Mouse (Mus musculus): ENCODE results near the gene H2-Oa.

The H2-Oa gene

DNA sequence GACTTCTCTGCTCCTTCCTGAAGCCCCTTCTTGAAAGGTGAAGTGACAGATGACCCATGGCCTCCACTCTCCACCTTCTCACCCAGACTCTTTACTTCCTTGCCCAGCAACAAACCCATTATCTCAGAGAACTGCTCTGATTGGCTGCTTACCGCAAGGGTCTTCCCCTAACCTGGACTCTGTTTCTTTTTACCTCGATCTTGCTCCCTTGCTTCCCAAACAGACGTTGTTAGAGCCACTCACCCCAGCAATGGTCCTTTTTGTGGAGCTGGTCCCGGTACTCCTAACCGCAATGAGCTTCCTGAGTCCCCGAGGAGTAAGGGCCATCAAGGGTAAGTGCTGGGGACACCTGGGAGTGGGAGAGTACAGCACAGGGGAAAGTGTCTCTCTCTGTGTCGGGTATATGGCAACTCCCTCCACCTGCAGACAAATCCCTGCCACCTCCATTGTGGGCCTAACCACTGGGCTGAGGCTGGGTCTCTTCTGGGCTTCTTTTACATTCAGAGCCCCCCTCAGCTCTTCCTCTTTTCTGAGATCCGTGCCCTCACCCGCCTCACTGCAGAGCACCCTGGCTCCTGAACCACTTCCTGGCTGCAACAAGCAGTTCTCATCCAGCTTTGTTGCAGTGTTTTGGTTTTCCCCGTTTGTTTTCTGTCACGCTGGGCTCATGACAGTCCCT lies at the start of gene H2-Oa:
Gene H2-Oa, plus strand, starts transcription at position 144 of the 679 bp plus-strand sequence.
- no peak for DNase-seq (ENCODE audit: extremely low spot score)

DNA sequence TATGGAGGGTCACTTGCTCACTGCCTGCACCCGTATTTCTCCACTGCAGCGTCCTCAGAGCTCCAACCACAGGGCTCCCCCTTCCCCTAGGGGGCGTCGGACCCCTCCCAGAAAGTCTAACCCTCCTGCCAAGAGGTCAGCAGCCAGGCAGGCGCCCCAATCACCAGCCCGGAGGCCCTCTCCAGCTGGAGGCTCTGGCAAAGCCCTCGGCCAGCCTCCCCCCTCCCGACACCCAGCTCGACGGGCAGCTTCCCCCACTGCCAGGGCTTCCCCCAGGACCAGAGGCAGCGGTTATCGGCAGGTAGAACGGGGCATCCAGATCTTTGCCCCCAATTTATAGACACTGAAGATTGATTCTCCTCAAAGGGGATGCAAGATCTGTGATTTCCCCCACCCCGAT lies 46.2 kb upstream of the H2-Oa start:
- DNase-seq (ENCODE audit: extremely low spot score): no peak

DNA sequence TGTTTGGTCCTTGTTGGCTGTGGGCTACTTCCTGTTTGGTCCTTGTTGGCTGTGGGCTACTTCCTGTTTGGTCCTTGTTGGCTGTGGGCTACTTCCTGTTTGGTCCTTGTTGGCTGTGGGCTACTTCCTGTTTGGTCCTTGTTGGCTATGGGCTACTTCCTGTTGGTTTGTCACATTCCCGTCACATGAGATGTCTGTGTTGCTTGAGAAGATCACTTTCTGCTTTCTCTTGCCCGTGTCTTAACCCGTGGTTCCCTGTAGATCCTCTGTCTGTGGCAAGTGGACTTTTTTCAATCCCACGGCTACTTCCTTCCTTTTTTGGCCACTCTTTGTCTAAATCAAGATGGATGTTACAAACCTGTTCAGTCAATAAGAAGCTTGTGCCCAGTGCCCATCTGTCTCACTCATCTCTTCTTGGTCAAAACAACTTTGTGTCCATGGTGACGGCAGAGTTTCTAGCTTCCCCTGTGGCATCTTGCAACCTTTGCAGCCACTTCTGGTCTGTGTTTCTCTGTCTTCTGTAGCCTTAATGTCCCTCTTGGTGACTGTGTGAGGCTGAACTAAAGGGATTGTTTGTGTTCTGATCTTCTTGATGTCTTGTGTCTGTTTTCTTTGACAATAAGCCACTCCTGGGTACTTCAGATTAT lies 44.6 kb upstream of the H2-Oa start:
- no peak for DNase-seq (ENCODE audit: extremely low spot score)

DNA sequence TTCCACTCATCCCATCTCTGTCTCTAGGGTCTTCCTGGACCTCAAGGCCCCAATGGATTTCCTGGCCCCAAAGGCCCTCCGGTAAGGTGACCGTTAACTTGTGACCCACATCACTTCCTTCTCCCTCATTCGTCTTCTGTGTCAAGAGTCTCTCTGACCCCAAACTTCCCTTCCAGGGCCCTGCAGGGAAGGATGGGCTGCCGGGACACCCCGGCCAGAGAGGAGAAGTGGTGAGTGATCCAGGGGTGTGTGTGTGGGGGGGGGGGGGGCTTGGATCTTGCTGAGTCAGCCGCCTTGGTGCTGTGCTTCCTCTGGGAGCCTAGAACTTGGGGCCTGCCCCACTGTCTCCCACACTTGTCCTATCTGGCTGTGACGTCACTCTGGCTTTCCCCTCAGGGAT lies 34.9 kb upstream of the H2-Oa start:
- DNase-seq (ENCODE audit: extremely low spot score): no peak

DNA sequence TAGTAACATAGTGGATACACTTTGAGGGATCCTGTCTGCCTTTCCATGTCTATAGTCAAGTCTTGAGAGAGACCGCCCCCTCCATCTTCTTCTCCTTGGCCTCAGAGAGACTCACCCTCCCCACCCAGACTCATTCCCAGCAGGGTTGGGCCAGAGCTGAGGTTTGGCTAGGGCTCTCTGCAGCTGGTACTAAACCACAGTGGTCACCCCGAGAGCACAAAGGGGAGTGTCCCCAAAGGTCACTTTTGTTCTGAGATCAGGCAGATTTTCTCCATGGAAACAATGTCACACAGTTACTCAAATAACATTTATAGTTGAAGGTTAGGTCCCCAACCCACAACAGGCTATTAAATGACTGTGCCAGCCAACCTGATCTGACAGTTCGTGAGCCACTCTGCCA lies 23.3 kb upstream of the H2-Oa start:
- DNase-seq (ENCODE audit: extremely low spot score): no peak

DNA sequence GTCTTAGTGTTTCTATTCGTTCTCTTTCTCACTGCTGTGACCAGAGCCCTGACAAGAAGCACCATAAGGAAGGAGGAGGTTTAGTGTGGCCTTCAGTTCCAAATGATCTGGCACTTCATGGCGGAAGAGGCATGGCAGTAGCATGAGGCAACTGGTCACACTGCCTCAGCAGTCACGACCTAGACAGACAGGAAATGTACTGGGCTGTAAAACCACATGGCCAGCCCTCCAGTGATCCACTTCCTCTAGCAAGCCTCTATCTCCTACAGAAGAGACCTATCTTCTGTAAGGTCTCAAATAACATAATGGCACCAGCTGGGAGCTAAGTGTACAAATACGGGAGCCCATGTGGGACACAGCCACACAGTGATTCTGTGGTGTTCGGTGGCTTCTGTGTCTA lies 20.0 kb upstream of the H2-Oa start:
- DNase-seq (ENCODE audit: extremely low spot score): no peak

DNA sequence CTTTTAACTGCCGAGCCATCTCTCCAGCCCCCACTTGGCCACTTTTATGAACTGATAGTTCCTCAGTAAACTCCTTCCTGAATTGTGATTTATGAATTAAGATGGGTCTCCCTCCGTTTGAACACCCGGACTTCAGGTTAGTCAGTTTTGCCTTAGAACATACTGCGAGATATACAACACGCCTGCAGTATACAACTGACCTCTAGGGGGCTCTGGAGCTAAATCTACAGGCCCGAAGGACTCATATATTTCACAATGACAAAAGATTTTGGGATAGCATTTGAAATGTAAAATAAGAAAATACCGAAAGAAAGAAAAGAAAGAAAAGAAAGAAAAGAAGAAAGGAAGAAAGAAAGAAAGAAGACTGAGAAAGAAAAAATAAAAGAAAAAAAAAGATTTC lies 16.9 kb upstream of the H2-Oa start:
- peak; percentile 45 for DNase-seq (ENCODE audit: extremely low spot score)

DNA sequence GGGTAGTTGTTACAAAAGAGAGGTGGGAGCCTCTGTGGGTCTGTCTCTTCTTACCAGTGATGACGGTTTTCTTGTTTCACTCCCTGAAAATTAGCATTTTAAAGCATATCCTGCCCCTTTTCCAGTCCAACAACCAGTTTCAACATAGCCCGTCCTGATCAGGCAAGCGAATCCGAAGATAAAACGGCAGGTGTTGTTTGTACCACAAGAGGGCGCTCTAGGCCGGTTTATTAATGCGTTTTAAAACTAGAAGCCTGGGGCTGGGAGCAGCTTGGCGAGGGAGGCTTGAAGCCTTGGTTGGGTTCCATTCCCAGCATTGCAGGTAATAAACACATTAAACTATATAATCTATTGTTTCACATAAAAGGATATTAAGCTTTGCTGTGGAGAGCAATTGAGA lies 14.6 kb upstream of the H2-Oa start:
- DNase-seq (ENCODE audit: extremely low spot score): peak; percentile 82

DNA sequence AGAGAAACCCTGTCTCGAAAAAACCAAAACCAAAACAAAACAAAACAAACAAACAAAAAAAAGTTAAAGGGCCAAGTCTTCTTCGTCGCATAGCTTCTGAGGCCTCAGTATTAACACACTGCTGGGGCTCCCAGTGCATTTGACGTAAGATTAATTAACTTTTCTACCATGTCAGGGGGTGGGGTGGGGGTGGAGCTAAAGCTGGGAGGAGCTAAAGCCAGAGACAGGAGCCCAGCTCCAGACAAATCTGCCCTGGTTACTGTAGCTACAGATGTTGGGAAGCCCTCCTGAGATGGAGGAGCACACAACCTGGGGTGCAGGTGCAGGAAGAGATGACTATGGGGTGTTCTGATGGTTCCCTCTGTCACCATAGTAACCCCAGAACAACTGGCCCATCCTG lies 14.0 kb upstream of the H2-Oa start:
- DNase-seq (ENCODE audit: extremely low spot score): no peak

DNA sequence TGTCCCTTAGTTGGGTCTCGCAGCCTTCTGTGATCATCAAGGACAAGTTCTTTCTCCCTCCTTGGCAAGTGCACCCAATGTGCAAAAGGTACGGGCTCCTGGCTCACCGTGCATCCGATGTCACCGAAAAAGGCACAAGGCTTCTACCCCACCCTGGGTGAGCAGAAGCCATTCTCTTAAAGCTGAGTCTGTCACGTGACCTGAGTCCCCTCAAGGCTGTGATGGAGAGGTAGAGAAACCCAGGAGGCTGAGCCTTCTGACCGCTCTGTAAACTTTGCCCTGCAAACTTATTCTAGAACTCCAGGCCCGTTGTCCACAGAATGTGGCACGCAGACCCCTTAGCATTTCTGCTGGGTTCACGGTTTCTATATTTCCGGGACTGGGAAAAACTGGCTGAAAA lies 13.1 kb upstream of the H2-Oa start:
- DNase-seq (ENCODE audit: extremely low spot score): no peak

DNA sequence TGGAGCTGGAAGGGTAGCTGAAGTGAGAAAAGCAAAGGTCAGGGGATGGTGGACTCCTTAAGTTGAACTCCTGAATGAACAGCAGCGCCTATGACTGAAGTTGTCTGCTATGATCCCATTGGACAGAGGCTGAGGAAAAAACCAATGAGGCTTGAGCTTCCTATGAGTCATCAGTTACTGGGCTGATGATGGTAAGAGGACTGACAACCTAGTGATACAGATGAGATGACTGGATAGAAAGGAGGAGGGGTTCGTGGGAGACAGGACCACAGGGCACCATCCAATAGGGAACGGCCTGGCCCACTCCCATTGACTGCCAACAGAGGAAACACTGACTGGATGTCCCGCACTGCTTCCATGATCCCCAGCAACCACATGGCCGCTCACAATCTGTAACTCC lies 12.5 kb upstream of the H2-Oa start:
- DNase-seq (ENCODE audit: extremely low spot score): peak; percentile 36

DNA sequence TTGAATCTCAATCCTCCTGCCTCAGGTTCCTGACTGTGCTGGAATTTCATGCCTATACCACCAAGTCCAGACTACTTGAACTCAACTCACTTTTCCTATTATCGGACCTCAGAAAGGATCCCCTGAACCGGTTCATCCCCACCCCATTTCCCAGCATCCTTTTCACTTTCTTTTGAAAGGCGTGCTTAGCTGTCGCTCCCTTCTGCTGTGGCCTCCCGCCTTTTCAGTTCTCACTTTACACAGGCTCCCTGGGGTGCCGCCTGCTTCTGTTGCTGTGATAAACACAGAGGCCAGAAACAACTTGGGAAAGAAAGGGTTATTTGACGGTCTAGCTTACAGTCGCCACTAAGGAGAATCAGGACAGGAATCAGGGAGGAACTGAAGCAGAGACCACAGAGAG lies 9.0 kb upstream of the H2-Oa start:
- DNase-seq (ENCODE audit: extremely low spot score): no peak

DNA sequence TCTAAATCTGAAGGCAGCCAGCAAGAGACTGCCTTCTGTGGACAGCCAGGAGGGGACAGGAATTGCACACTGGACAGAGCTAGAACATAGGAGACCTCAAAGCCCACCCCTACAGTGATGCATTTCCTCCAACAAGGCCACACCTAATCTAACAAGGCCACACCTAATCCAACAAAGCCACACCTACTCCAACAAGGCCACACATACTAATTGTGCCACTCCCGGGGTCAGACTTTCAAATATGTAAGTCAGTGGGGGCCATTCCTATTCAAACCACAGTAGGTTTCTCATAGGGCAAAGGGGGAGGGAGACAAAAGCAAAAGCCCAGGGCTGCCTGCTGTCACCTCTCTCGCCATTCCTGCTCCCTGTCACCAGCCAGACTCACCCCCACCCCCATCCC lies 4.8 kb upstream of the H2-Oa start:
- no peak for DNase-seq (ENCODE audit: extremely low spot score)

DNA sequence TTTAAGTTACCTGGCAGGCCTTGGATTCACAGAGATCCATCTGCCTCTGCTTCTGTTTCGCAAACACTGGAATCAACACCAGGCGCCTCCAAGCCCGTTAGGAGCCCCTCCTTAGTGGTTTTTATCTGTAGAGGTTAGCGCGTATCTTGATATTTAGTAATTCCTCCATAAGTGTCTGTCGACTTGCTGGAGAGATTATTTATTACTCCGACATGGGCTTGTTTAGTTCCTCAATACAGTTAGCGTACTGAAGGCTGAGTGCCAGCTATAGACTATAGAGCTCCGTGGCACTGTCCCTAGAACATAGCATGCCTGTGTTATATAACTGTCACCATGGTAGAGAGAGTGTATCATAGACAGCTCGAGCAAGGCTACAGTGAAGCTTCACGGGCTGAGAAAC lies 4.0 kb upstream of the H2-Oa start:
- no peak for DNase-seq (ENCODE audit: extremely low spot score)

DNA sequence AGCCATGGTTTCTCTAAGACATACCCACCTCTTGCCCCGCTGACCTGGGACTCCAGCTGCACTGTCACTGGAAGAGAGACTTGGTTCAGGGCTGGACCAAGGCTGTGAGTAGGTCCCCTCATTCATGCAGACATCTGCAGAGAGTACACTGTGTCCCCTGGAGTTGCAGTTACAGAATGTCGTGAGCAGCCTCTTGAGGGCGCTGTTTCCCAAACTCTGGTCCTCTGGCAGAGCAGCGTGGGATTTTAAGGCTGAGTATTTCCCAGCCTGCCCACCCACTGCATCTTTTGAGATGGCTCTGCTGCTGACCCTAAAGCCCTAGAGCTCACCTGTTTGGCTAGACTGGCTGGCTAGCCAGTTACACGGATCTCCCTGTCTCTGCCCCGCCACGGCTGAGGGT lies 1.2 kb upstream of the H2-Oa start:
- no peak for DNase-seq (ENCODE audit: extremely low spot score)

DNA sequence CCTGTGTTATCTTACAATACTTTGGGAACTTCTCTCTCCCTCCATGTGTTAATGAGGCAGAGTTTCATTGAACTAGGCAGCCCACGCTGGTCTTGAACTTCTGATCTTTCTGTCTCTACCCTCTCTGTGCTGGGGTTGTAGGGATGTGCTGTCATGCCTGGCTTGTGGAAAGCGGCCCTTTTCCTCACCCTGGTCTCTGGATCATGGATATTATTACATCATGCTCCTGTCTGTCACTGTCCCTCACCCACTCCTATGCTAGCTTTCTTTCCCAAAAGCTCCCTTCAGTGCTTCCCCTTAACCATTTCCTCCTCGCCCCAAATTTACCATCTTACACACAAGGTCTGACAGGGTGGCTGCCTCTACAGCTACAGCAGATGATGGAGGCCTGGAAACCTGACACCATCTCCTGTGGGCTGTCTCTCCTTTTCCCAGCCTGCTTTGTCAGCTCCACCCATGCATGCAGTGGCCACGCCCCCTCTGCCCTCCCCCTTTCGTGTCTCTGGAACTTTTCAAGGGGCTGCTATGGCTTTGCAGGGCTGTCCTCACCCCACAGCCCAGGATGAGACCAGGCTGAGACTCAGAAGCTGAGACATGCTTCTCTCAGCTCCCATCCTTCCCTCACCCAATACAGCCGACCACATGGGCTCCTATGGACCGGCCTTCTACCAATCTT lies 1.2 kb downstream of the H2-Oa start:
- DNase-seq (ENCODE audit: extremely low spot score): peak; percentile 80

DNA sequence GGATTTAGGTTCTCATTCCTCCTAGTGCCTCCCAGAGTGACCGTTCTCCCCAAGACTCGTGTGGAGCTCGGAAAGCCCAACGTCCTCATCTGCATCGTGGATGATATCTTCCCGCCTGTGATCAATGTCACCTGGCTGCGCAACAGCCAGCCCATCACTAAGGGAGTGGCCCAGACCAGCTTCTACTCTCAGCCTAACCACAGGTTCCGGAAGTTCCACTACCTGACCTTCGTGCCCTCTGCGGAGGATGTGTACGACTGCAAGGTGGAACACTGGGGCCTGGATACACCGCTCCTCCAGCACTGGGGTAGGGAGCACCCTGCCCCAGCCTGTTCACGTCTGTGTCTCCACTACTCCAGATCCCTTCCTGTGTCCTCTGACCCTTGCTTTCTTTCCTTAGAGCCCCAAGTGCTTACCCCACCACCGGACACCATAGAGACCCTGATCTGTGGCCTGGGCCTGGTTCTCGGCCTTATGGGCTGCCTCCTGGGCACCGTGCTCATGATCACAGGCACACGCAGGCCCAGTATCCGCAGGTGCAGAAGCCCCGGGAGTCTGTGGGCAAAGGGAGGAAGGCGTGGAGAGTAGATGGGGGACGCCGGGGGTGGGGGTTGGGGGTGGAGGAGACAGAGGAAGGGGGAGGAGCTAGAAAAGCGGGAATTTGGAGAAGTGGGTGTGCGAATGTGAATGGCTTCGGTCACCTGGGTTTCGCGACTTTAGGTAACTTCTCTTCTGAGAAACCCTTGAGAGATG lies 2.3 kb downstream of the H2-Oa start:
- DNase-seq (ENCODE audit: extremely low spot score): no peak

DNA sequence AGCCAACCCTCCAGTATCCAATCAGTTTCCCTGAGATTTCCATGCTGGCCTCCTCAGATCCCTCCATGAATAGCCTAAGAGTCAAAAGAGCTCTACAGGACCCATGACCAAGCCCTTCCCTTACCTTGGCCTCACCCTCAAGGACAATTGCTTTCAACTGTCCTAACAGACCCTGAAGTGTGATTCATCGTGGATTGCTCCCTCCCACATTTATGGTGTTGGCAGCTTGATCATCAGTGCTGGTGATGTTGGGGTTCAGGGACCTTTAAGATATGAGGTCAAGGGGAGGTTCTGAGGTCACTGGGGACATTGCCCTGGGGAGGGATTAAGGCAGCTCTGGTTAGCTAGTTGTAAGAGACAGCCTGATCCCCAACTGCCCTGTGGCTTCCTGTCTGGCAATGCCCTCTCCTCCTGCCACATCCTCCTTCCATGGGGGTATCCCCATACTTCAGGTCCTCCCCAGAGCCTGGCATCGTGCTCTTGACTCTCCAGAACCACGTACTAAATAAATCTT lies 4.4 kb downstream of the H2-Oa start:
- no peak for DNase-seq (ENCODE audit: extremely low spot score)

DNA sequence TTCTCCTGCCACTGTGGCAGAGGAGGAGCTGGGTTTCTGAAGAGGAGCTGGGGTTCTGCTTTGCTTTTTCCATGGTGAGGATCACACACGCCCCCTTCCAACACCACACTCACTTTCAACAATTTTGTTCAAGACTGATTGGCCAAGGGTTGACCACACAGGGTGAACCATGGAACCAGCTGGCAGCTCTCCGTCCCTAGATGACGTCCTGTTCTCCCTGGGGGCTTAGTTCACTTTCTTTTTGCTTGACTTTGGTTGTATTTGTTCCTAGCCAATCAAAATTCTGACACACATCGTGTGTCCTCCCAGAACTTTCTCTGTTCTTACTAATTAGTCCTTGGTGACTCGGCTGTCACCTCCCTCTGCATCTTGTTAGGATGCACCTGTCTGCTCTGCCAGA lies 5.1 kb downstream of the H2-Oa start:
- no peak for DNase-seq (ENCODE audit: extremely low spot score)

DNA sequence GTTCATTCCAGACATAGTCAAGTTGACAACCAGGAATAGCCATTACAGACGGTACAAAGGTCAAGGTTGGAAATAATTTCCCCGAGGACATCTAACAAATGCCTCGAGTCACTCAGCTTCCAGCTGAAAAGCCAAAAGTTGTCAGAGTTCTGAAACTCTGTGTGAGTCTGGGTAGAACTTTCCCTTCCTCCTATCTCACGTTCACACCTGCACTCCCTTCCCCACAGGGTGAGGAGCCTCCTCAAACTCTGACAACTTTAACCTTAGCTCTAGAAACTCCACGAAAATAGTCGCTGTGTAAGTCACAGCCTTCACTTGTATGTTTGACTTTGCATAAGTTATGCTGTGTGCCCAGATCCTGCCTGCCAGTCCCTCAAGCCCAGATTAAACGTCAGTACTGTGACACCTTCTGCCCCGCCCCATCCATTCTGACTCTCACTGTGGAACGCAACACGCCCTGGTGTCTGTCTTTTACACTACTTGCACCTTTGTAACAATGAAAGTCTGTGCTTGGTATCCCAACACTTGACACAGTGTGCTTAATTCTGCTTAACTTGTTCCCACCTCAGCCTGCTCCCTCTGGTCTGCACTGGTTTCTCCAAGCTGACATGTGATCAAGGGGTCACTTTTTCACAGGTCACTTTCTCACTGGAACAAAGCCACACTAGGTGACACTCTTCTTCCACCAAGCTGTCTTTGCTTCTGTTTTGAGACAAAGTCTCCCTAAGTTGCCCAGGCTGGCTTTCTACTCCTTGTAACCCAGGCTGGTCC lies 6.8 kb downstream of the H2-Oa start:
- no peak for DNase-seq (ENCODE audit: extremely low spot score)

DNA sequence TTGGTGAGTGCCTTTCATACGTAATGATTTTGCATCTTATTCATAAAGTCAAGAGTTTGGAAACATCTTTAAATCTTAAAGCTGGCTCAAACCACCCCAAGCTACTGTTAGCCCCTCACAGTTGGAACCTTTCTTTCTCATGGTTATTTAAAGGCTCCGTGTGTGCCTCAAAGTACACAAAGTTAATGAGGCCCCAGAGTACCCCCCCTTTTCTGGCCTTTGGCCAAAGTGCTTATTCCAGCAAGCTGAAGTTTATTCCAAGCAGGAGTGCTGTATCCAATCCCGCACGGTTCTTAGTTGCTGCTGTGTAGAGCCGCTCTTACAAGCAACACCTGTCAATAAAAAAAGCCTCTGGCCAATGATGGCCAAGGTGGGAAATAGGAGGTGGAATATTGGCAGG lies 7.4 kb downstream of the H2-Oa start:
- DNase-seq (ENCODE audit: extremely low spot score): no peak

DNA sequence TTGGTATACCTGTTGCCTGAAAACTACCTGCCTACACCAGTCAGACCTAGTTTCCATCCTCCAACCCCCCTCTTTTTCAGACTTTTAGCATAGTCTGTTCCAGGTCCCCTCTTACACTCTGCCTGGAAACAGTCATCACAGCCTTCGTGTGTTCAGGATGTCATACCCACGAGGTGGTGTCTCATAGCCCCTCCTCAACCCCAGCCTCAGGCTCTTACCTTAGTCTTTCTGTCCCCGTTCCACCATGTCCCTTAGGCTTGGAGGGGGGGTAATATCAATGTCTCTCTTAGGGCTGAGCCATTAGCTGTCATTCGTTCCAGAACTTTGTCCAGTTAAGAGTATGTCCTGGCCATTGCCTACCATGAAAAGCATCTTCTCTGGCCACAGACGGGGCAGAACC lies 9.0 kb downstream of the H2-Oa start:
- no peak for DNase-seq (ENCODE audit: extremely low spot score)
